Mouse (Mus musculus) C2C12 (cell line): ENCODE measurements at regions not wholly inside any gene's neighbourhood (a gene's known extent, or its start where the extent isn't known, plus 50 kb on each side); places are given as distances from the start of the nearest gene placed in this dataset.

Experiments used
- CEBPB ChIP-seq: IDR thresholded peaks from one replicate; pipeline ENCODE4 v1.6.1; 2011; ENCODE audit warnings: low read depth, mild to moderate bottlenecking, control low read depth, moderate library complexity
- CTCF ChIP-seq: IDR thresholded peaks from one replicate; pipeline ENCODE4 v1.5.1; 2011; ENCODE audit not compliant: control insufficient read depth, insufficient read depth, insufficient read length
- MAX ChIP-seq: IDR thresholded peaks from one replicate; pipeline ENCODE4 v1.6.1; 2011; ENCODE audit warnings: mild to moderate bottlenecking, control low read depth
- MYOD1 ChIP-seq: IDR thresholded peaks from one replicate; pipeline ENCODE4 v1.6.1; 2011; ENCODE audit warnings: low read depth; ENCODE audit not compliant: control insufficient read depth, insufficient read length
- MYOG ChIP-seq: IDR thresholded peaks from one replicate; pipeline ENCODE4 v1.6.1; 2011; ENCODE audit not compliant: control insufficient read depth, insufficient read length; ENCODE audit errors: extremely low read depth
- USF1 ChIP-seq: IDR thresholded peaks from one replicate; pipeline ENCODE4 v1.6.1; 2011; ENCODE audit warnings: low read depth, mild to moderate bottlenecking, control low read depth, moderate library complexity

- TF ChIP-seq CTCF, result no peak
- no peak for TF ChIP-seq MAX
- TF ChIP-seq USF1, result no peak
- no peak for TF ChIP-seq MYOD1
- TF ChIP-seq CEBPB, result no peak
- TF ChIP-seq MYOG, result no peak
Observed at GRCm38 (mm10) chr6:25965452-25965851, 156.4 kb upstream of the Pot1a start.
